In genomic region chr17:84850893-84851292, GRCm38 (mm10) we compare ENCODE assay signal across 24 mouse cellular contexts.
DNase-seq lines count a peak whose midpoint lies in the region; ATAC-seq and TF ChIP-seq lines count a peak whose summit lies in the region.
"Had no signal": no experiment of that assay in that cellular context is flagged by ENCODE, and none has a peak within 500 bp of the region (broad histone marks: within the 10 kb centered on the region; RNA-seq: fewer than 3 reads in every experiment).

No protein-coding gene starts in this region.

- H3K9me3 ChIP-seq in heart, embryonic 10.5 days = no peaks in the 10 kb centered on the region
- H3K9me3 ChIP-seq in lung, postnatal 0 days (ENCODE audit: low read length) = no peaks in the 10 kb centered on the region
- H3K9me3 ChIP-seq: embryonic facial prominence, embryonic 15.5 days; forebrain, embryonic 10.5 days; heart, embryonic 12.5 days; hindbrain, embryonic 15.5 days had no signal

- no peak for TF ChIP-seq EP300 in lung, postnatal 0 days (IDR thresholded peaks at IDR 0.05)

- no peak overlapping the region for H3K4me3 ChIP-seq in heart, embryonic 10.5 days
- no peak overlapping the region for H3K4me3 ChIP-seq in lung, postnatal 0 days (ENCODE audit: low read depth, low read length)
- H3K4me3 ChIP-seq: embryonic facial prominence, embryonic 15.5 days; erythroblast, embryonic 14.5 days; forebrain, embryonic 10.5 days; gastrocnemius, adult 2 months; heart, embryonic 12.5 days; hindbrain, embryonic 15.5 days had no signal

- H3K36me3 ChIP-seq in heart, embryonic 10.5 days = no peaks in the 10 kb centered on the region
- no peaks in the 10 kb centered on the region for H3K36me3 ChIP-seq in lung, postnatal 0 days (ENCODE audit: insufficient read depth, low read length)
- H3K36me3 ChIP-seq: embryonic facial prominence, embryonic 15.5 days; forebrain, embryonic 10.5 days; heart, embryonic 12.5 days; hindbrain, embryonic 15.5 days had no signal

- DNase-seq in heart, embryonic 10.5 days (ENCODE audit: low spot score) = peak; percentile 66
- DNase-seq in heart, postnatal 14 days = no peak
- peak; percentile 83 for DNase-seq in induced T-regulatory cell, adult 2 months (ENCODE audit: low read depth)
- peak; percentile 56 for DNase-seq in naive thymus-derived CD4-positive, alpha-beta T cell, adult 2 months (ENCODE audit: low read depth)
- DNase-seq in layer of hippocampus, postnatal 25 days (ENCODE audit: extremely low spot score in 1 of 2, low spot score in 1 of 2) = no peak
- DNase-seq in lung, postnatal 0 days (ENCODE audit: low spot score) = no peak
- no peak for DNase-seq in lung, postnatal 10 days
- DNase-seq: adrenal gland, adult 8-10 months; adrenal gland, postnatal 36 days; cerebellum, adult 8-10 months; cerebellum, postnatal 14 days; embryo, embryonic 11 days; gastrocnemius, adult 2 months; gastrocnemius, postnatal 25 days; heart, adult 18-20 months; heart, postnatal 36 days had no signal

- TF ChIP-seq CTCF in lung, postnatal 0 days (IDR thresholded peaks at IDR 0.05) = no peak

- 82% methylated on average over 5 of the region's 5 CpGs for WGBS in heart, embryonic 10.5 days
- WGBS in lung, postnatal 0 days = 81% methylated on average over 5 of the region's 5 CpGs

- H3K27ac ChIP-seq in heart, embryonic 10.5 days = no peak overlapping the region
- H3K27ac ChIP-seq in lung, postnatal 0 days (ENCODE audit: low read length) = no peak overlapping the region
- H3K27ac ChIP-seq: embryonic facial prominence, embryonic 15.5 days; forebrain, embryonic 10.5 days; gastrocnemius, adult 2 months; hindbrain, embryonic 15.5 days had no signal

- intact Hi-C loops in heart, postnatal 14 days (cut with DNase I) = no loop called here

- ATAC-seq in CD4-positive, CD25-positive, alpha-beta regulatory T cell, adult 4 months = peak; percentile 56
- ATAC-seq in lung, postnatal 0 days = no peak
- ATAC-seq: forebrain, embryonic 14.5 days; Patski had no signal

- H3K9ac ChIP-seq in lung, postnatal 0 days (replicated peaks; ENCODE audit: low read depth) = no peak overlapping the region
- H3K9ac ChIP-seq: embryonic facial prominence, embryonic 15.5 days; heart, embryonic 12.5 days; hindbrain, embryonic 15.5 days had no signal

- no peaks in the 10 kb centered on the region for H3K4me1 ChIP-seq in heart, embryonic 10.5 days
- no peaks in the 10 kb centered on the region for H3K4me1 ChIP-seq in lung, postnatal 0 days (ENCODE audit: insufficient read depth, low read depth, low read length)
- H3K4me1 ChIP-seq: embryonic facial prominence, embryonic 15.5 days; heart, embryonic 12.5 days had no signal

- H3K4me2 ChIP-seq in lung, postnatal 0 days (replicated peaks; ENCODE audit: low read depth, low read length) = no peak overlapping the region
- H3K4me2 ChIP-seq: embryonic facial prominence, embryonic 15.5 days; heart, embryonic 12.5 days; hindbrain, embryonic 15.5 days had no signal

- 0 out of 2 replicates have a peak, but pooled peaks cover 4% of the 10 kb centered on the region for H3K27me3 ChIP-seq in heart, embryonic 10.5 days (ENCODE audit: insufficient read depth, poor library complexity, severe bottlenecking)
- no peaks in the 10 kb centered on the region for H3K27me3 ChIP-seq in lung, postnatal 0 days (replicated peaks; ENCODE audit: insufficient read depth, low read length)
- H3K27me3 ChIP-seq: embryonic facial prominence, embryonic 15.5 days; hindbrain, embryonic 15.5 days had no signal

Comparison
In these comparisons a context has a peak if more than half of its experiments do, and no peak if none do; other contexts are left out.
1. DNase-seq: peak in heart, embryonic 10.5 days (single experiment), induced T-regulatory cell, adult 2 months (single experiment) and naive thymus-derived CD4-positive, alpha-beta T cell, adult 2 months (single experiment); none in heart, postnatal 14 days (0 of 2), layer of hippocampus, postnatal 25 days (0 of 2), lung, postnatal 0 days (single experiment) and lung, postnatal 10 days (single experiment).